Mouse (Mus musculus) embryonic facial prominence, embryonic 13.5 days (tissue): ENCODE measurements around the gene Cdca3. TPM values are rescaled to one million over a fixed set of nuclear protein-coding genes. Genes with fewer than 3 reads are reported as not detected.
A peak's percentile ranks its signal among the peaks of the same experiment; 100 is the strongest.
"Not testable (repeated sequence)": the region's sequence is repeated elsewhere in the genome, so short reads cannot be mapped to it uniquely, and the experiment has no call there.

ENCODE experiments used
- ATAC-seq: fragments of 200-750 bp; cut with Nextera tagmentation; 2 replicates; pipeline ENCODE4 v1.8.0; 2017; ENCODE audit warnings: low read depth; ENCODE audit not compliant: insufficient number of reproducible peaks, insufficient read depth, low FRiP score, low TSS enrichment
- H3K27ac ChIP-seq: fragments of 300-500 bp; sonication (generic); 2 replicates; pipeline ENCODE4 v1.5.1; 2015; ENCODE audit warnings: moderate library complexity, mild to moderate bottlenecking, inconsistent platforms
- H3K27me3 ChIP-seq: fragments of 300-500 bp; sonication (generic); 2 replicates; pipeline ENCODE4 v1.6.1; 2015; ENCODE audit warnings: mild to moderate bottlenecking, inconsistent platforms
- H3K36me3 ChIP-seq: fragments of 300-500 bp; sonication (generic); 2 replicates; pipeline ENCODE4 v1.6.1; 2015; ENCODE audit warnings: mild to moderate bottlenecking, inconsistent platforms
- H3K4me1 ChIP-seq: fragments of 300-500 bp; sonication (generic); 2 replicates; pipeline ENCODE4 v1.6.1; 2015; ENCODE audit warnings: inconsistent platforms
- H3K4me2 ChIP-seq: fragments of 300-500 bp; sonication (generic); 2 replicates; pipeline ENCODE4 v1.6.1; 2015; ENCODE audit warnings: moderate library complexity, mild to moderate bottlenecking, inconsistent platforms
- H3K4me3 ChIP-seq: fragments of 300-500 bp; sonication (generic); 2 replicates; pipeline ENCODE4 v1.5.1; 2015; ENCODE audit warnings: mild to moderate bottlenecking, inconsistent platforms
- H3K9ac ChIP-seq: fragments of 300-500 bp; sonication (generic); 2 replicates; pipeline ENCODE4 v1.6.1; 2015; ENCODE audit warnings: mild to moderate bottlenecking, inconsistent platforms
- H3K9me3 ChIP-seq: fragments of 300-500 bp; sonication (generic); 2 replicates; pipeline ENCODE4 v1.6.1; 2016; ENCODE audit warnings: inconsistent platforms
- WGBS: fragments of 180-500 bp; shearing (Covaris S2); methylation state at CpG from one replicate; pipeline ENCODE4 v1.1.7; 2015; ENCODE audit warnings: mixed read lengths; 5-methylcytosine and 5-hydroxymethylcytosine counted together
- polyA plus RNA-seq: library from polyadenylated mRNA; unstranded; fragments of >200 nt; fragmentation: Nextera tagmentation; extraction: Ambion mirVana; gene quantifications from 2 replicates; pipeline ENCODE4 v1.2.1, GENCODE M21; 2015

Gene Cdca3
- polyA plus RNA-seq, 1 experiment from 2014 or later, result 184 TPM

GRCm38 (mm10) chr6:124802400-124802799, 26.9 kb upstream of the Cdca3 start:
- ATAC-seq, result not testable (repeated sequence)
- WGBS, result 5% methylated on average over 6 of the region's 9 CpGs
- H3K4me3 ChIP-seq, result peak overlapping the region; percentile 20

GRCm38 (mm10) chr6:124803061-124803460, 26.3 kb upstream of the Cdca3 start:
- no peak for ATAC-seq
- Histone ChIP-seq H3K9ac (no peak overlapping the region), H3K27me3 (no peaks in the 10 kb centered on the region), H3K4me2 (no peak overlapping the region), H3K27ac (no peak overlapping the region), H3K4me3 (no peak overlapping the region), H3K4me1 (peaks cover 19% of the 10 kb centered on the region), H3K36me3 (no peaks in the 10 kb centered on the region), H3K9me3 (no peaks in the 10 kb centered on the region)
- WGBS, result 77% methylated on average over 3 of the region's 3 CpGs

More at GRCm38 (mm10) chr6:124802400-124802799, 26.9 kb upstream of the Cdca3 start:
- peaks cover 17% of the 10 kb centered on the region for H3K4me1 ChIP-seq
- peak overlapping the region; percentile 51; the same call in 1 of the 2 replicates for H3K27ac ChIP-seq
- not testable (repeated sequence) for H3K9ac ChIP-seq, H3K27me3 ChIP-seq, H3K9me3 ChIP-seq, H3K36me3 ChIP-seq
- peak overlapping the region; percentile 47 for H3K4me2 ChIP-seq

DNA sequence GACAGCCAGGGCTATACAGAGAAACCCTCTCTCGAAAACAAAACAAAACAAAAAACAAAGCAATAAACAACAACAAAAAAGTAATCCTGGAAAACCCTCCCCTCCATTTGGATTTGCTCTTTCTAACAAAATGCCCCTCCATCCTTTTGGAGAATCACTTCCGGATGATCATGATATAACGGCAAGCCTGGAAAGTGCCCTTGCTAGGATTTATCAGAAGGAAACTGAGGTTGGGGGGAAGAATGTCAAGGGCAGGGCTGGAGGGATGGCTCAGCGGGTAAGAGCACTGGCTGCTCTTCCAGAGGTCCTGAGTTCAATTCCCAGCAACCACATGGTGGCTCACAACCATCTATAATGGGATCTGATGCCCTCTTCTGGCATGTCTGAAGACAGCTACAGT, 25.7 kb upstream of the Cdca3 start:
- not testable (repeated sequence) for H3K9me3 ChIP-seq, H3K4me2 ChIP-seq, H3K27ac ChIP-seq, H3K27me3 ChIP-seq, H3K4me3 ChIP-seq, H3K36me3 ChIP-seq, ATAC-seq, H3K9ac ChIP-seq
- WGBS, result 94% methylated on average over 4 of the region's 4 CpGs
- peaks cover 21% of the 10 kb centered on the region for H3K4me1 ChIP-seq

DNA sequence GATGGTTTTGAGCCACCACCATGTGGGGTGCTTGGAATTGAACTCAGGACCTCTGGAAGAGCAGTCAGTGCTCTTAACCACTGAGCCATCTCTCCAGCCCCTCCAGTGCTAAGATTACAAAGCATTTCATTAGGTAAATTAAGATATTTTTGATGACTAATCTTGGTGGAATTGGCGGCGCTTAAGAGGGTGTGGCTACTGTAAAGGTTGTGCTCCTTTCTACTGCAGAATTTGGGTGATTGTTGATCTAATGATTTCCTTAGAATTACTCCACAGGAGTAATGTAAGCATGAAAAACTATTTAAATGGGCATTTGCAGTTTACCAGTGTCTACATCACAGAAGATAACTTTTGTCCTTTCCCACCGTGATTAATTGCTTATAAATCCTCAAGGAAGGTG, 25.0 kb upstream of the Cdca3 start:
- Histone ChIP-seq H3K9me3 (no peaks in the 10 kb centered on the region), H3K4me2 (no peak overlapping the region), H3K27me3 (no peaks in the 10 kb centered on the region), H3K4me3 (no peak overlapping the region), H3K36me3 (no peaks in the 10 kb centered on the region), H3K4me1 (peaks cover 25% of the 10 kb centered on the region), H3K9ac (no peak overlapping the region), H3K27ac (no peak overlapping the region)
- no peak for ATAC-seq
- 93% methylated on average over 3 of the region's 3 CpGs for WGBS

DNA sequence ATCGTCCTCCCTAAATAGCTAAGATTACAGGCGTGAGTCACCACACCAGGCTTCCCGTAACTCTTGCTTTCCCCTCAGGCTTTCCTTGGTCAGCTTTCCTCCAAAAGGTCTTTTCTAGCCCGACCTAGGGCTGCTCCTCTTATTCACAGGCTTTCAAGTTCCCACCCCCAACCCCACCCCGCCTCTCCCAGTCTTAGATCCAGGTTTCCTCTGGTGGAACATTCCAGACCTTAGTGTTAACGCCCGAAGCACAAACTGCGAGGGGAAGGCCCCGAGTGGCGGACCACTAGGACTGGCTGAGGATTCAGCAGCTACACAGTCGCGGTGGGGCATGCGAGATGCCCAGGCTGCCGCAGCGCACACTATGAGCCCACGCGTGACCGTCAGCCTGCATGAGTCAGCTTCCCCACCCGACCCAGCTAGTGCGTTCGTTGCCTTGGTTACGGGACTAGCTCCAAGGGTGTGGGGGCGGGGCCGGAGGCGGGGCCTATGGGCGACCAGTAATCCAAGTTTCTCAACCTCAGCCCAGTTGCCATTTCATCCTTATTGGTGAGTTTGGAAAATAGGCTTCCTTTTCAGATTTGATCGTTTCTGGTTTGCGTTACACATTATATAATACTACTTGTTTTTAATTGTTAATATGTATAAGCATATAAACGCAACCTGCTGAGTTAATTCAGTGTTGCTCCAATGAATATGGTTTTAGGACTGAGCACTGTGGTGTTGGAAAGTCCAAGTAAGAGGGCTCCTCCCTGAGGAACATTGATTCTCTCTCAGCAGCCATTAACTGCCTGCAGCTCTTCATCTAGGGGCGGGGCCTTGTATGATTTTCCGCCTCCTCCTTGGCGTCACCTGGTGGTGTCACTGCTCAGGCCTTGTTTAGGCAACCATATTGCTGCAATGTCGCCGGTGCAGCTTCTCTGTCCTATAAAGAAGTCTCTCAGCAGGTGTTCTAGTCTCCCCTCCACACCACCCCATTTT, 23.7 kb upstream of the Cdca3 start:
- Histone ChIP-seq H3K4me3 (peak overlapping the region; percentile 55), H3K27me3 (no peaks in the 10 kb centered on the region), H3K9me3 (no peaks in the 10 kb centered on the region), H3K36me3 (peaks cover 6% of the 10 kb centered on the region; the same call in 1 of the 2 replicates), H3K4me1 (peaks cover 36% of the 10 kb centered on the region), H3K9ac (peak overlapping the region; percentile 70), H3K4me2 (peak overlapping the region; percentile 81), H3K27ac (peak overlapping the region; percentile 91)
- peak; percentile 79 for ATAC-seq
- WGBS, result under 1% methylated on average over 34 of the region's 34 CpGs

- no peak for ATAC-seq
- WGBS, result 69% methylated on average over 7 of the region's 7 CpGs
- H3K27ac ChIP-seq, result peak overlapping the region; percentile 91
- H3K36me3 ChIP-seq, result peaks cover 15% of the 10 kb centered on the region
- no peaks in the 10 kb centered on the region for H3K27me3 ChIP-seq
- H3K4me3 ChIP-seq, result peak overlapping the region; percentile 55
- peak overlapping the region; percentile 70; the same call in 1 of the 2 replicates for H3K9ac ChIP-seq
- no peaks in the 10 kb centered on the region for H3K9me3 ChIP-seq
- H3K4me2 ChIP-seq, result peak overlapping the region; percentile 81
- peaks cover 39% of the 10 kb centered on the region for H3K4me1 ChIP-seq
Measured at GRCm38 (mm10) chr6:124806446-124807140, 22.8 kb upstream of the Cdca3 start.

GRCm38 (mm10) chr6:124807366-124807765, 22.0 kb upstream of the Cdca3 start:
- H3K27me3 ChIP-seq, result no peaks in the 10 kb centered on the region
- H3K4me1 ChIP-seq, result peaks cover 47% of the 10 kb centered on the region
- WGBS, result 76% methylated on average over 4 of the region's 4 CpGs
- H3K4me2 ChIP-seq, result no peak overlapping the region
- H3K9ac ChIP-seq, result no peak overlapping the region
- no peak overlapping the region for H3K27ac ChIP-seq
- no peaks in the 10 kb centered on the region for H3K9me3 ChIP-seq
- ATAC-seq, result no peak
- H3K36me3 ChIP-seq, result peaks cover 22% of the 10 kb centered on the region
- no peak overlapping the region for H3K4me3 ChIP-seq

GRCm38 (mm10) chr6:124807986-124808357, 21.4 kb upstream of the Cdca3 start:
- Histone ChIP-seq H3K27ac (peak overlapping the region; percentile 92), H3K4me1 (peaks cover 52% of the 10 kb centered on the region)

GRCm38 (mm10) chr6:124808358-124809012, 20.9 kb upstream of the Cdca3 start, which contains the start of gene Spsb2:
TSS of gene Spsb2 (plus strand) at chr6:124808661.
- peak within 1 kb of the TSS; percentile 97 for H3K4me2 ChIP-seq
- no peaks in the 10 kb centered on the region for H3K27me3 ChIP-seq
- H3K4me1 ChIP-seq, result peaks cover 52% of the 10 kb centered on the region
- no peaks in the 10 kb centered on the region for H3K9me3 ChIP-seq
- 3% methylated on average over 29 of the region's 29 CpGs for WGBS
- H3K36me3 ChIP-seq, result peaks cover 24% of the 10 kb centered on the region
- H3K9ac ChIP-seq, result peak within 1 kb of the TSS; percentile 74
- ATAC-seq, result 0 out of 2 replicates have a peak, but pooled peaks have one; percentile 3
- H3K27ac ChIP-seq, result peak within 1 kb of the TSS; percentile 92
- peak within 1 kb of the TSS; percentile 58 for H3K4me3 ChIP-seq

More at GRCm38 (mm10) chr6:124807986-124808357, 21.4 kb upstream of the Cdca3 start:
- peak overlapping the region; percentile 97 for H3K4me2 ChIP-seq
- WGBS, result 79% methylated on average over 6 of the region's 6 CpGs
- H3K9ac ChIP-seq, result peak overlapping the region; percentile 74; the same call in 1 of the 2 replicates
- peak overlapping the region; percentile 58 for H3K4me3 ChIP-seq
- no peaks in the 10 kb centered on the region for H3K27me3 ChIP-seq
- ATAC-seq, result no peak
- no peaks in the 10 kb centered on the region for H3K9me3 ChIP-seq
- peaks cover 24% of the 10 kb centered on the region for H3K36me3 ChIP-seq

DNA sequence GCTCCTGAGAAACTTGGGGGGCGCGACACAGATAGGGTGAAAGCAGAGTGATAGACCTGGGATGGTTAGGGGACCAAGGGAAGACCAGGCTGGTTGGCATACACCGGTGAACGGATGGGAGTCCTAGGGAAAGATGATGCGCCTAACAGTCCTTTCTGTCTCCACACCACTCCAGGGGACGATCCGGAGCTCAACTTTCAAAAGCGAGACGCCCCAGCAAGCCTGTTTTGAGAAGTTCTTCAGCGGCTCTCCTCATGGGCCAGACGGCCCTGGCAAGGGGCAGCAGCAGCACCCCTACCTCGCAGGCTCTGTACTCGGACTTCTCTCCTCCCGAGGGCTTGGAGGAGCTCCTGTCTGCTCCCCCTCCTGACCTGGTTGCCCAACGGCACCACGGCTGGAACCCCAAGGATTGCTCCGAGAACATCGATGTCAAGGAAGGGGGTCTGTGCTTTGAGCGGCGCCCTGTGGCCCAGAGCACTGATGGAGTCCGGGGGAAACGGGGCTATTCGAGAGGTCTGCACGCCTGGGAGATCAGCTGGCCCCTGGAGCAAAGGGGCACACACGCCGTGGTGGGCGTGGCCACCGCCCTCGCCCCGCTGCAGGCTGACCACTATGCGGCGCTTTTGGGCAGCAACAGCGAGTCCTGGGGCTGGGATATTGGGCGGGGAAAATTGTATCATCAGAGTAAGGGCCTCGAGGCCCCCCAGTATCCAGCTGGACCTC, 20.1 kb upstream of the Cdca3 start:
- Histone ChIP-seq H3K27me3 (no peaks in the 10 kb centered on the region), H3K27ac (peak overlapping the region; percentile 92), H3K9me3 (no peaks in the 10 kb centered on the region), H3K4me2 (peak overlapping the region; percentile 97), H3K36me3 (peaks cover 24% of the 10 kb centered on the region), H3K4me3 (peak overlapping the region; percentile 58), H3K9ac (peak overlapping the region; percentile 74), H3K4me1 (peaks cover 54% of the 10 kb centered on the region)
- whole genome bisulfite sequencing, result under 1% methylated on average over 35 of the region's 35 CpGs
- no peak for ATAC-seq
